Mouse (Mus musculus) skeletal muscle tissue, adult 2 months (tissue): Measurements from ENCODE around the gene Cdyl.

Experiments used
- DNase-seq: peaks from one replicate; pipeline ENCODE4 v3.0.0-alpha.2; 2012; ENCODE audit warnings: low read depth, low spot score

Cdyl gene

DNA sequence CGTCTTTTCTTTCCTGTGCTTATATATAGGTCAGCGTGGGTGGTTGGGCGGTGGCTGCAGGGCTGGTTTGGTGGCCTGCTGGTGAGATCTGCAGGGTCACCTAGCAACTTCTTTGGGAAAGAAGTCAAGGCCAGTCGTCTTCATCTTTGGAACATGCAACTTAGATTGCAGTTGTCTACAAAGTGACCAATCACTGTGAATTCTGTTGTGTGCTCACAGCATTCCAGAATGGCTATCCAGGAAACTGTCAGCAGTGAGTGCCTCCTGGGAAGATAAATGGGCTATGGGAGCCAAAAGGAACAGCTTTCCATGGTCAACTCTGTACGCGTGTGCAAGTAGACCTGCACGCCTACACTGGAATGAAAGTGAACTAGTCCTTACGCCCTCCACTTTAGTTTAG lies 26.6 kb downstream of the Cdyl start:
- DNase-seq = no peak

DNA sequence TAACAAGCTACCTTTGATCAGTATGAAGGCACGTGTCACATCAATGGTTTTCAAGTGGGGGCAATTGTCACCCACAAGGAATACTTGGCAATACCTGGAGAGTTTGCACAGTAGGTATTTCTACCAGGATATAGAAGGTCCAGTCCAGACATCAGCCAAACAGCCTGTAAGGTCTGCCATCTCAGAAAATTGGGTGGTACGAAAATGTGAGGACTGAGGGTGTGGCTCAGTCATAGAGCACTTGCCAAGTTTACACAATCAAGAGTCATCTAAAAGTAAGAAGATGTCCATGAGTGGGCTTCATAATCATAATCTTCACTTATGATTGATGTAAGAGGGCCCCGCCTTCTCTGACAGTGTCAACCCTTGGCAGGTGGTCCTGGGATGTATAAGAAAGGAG lies 29.9 kb downstream of the Cdyl start:
- no peak for DNase-seq

DNA sequence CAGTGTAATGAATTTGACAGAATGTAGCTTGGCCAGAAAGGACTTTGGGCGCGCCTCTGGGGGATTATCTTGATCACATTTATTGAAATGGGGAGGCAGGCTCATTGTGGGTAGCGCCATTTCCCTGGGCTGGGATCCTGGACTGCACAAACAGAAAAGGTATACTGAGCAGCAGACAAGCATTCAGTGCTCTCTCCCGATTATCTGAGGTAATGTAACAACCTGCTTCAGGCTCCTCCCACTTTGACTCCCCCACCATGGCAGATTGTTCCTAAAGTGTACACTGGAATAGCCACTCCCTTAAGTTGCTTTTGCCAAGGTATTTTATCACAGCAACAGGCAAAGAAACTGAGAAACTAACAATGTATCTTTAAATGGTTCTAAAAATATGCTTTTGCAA lies 58.0 kb downstream of the Cdyl start:
- no peak for DNase-seq

DNA sequence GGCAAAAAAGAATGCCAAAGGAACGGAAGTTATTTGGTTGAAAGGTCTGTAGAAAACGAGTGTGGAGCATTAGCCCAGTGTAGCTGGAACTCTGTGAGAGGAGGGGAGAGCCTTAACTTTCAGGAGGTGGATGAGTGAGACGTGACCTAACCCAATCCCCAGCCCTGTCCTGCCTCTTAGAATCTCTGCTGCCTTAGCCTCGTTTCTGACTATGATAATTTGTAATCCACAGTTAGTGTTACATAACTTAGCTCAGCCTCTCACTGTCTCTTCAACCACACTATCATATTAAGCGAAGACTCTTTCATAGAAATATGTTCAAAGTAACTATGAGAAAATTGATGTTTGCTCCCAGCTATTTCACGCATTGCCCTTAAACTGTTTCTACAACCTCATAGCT lies 59.9 kb downstream of the Cdyl start:
- no peak for DNase-seq

DNA sequence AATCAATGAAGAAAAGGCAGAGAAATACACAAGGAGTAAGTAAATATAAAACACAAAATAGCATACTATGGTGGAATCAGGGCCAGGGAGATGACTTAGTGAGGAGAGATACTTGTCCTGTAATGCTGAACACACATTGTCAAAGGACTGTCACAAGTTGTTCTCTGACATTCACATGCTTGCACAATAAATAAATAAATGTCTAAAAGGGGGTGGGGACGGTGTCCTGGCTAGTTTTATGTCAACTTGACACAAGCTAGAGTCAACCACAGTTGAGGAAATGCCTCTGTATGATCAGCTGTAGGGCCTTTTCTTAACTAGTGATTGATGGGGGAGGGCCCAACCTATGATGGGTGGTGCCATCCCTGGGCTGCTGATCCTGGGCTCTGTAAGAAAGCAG lies 63.4 kb downstream of the Cdyl start:
- DNase-seq = no peak

DNA sequence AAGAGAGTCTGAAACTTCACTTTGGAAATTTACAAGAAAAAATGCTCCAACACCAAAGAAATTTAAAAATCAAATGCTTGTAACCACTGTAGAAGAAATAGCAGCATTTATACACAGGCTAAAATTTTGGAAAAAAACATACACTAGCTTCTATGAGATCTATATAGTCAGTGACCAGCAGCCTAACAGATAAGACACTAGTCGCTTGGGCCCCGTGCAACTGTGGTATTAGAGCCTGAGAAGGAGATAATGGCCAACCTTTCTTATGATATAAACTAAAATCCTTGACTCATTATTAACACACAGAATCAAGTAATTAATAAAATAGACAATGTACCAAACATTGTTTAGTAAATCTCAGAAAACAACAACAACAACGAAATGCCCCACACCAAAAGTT lies 66.4 kb downstream of the Cdyl start:
- DNase-seq = no peak

DNA sequence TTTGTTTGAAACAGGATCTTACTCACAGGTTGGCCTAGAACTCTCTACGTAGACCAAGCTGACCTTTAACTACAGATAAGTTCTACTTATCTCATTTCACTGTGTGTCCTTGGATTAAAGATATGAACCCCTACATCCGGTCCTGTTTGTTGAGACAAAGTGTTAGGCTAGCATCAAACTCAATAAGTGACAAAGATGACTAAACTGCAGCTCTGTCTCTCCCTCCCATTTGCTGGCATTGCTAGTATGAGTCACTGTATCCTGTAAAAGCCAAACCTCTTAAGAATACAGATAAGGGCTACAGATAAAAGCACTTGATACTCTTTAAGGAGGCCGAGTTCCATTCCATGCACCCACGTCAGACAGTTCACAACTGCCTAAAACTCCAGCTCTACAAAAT lies 72.5 kb downstream of the Cdyl start:
- DNase-seq = no peak

DNA sequence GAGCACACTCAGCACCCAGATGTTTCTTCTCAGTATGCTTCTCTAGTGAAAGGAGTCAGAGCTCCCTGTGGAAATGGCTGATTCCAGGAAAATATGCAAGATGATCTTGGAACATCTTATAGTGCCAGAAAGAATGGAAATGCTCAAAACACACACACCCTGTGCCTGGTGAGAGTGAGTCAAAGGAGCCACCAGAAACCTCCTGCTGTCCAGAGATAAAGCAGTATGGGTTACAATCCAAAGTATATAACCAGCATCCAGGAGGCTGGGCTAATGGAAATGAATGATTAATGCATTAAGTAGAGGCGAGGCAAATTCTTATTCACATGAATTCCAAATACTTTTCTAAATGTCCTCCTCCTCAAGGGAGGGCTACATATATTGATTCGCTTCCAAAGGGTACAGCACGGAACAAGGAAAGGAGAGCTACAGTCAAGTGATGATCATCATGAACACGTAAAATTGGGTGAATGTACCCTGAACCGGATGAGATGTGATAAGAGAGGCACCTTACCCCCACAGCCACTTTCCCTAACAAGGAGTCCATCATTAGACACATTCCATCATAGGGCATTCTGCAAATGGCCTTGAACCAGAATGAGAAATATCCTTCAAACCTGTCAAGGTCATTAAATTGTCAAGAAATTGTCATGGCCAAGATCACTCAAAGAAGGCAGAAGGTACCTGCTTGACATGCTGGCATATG lies 73.4 kb downstream of the Cdyl start:
- DNase-seq = no peak

DNA sequence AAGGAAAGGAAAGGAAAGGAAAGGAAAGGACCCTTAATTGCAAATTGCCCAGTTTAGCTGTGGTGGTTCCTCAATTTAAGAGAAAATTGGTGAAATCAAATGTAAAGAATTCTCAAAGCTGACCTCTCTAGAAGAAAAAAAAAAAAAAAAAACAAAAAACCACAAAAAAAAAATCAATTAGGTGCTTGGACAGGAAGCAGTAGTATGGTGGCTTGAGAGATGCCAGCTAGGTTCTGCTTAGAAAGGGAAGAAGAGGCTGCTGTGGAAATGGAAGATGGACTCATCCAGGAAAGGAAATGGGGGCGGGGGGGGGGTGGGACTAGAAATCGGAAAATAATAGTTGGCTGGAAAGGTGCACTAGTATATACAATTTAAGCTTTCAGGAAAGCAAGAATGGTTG lies 77.9 kb downstream of the Cdyl start:
- no peak for DNase-seq

DNA sequence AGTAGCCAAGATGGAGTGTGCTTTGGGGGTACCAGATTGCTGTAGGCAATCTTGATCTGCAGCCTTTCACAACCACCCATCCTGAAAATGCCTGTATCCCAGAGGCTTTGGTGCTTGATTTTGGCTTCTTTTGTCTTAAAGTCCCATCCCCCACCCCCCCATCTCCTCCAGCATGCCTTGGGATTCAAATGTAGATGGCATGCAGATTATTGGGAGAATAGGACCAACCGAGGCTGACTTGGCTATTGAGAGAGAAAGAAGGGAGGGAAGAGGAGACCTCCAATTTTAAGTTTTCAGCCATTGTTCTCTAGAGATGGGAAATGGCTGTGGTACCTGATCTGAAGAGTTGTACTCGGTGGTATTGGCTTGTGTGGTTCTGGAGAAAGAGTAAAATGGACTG lies 78.6 kb downstream of the Cdyl start:
- DNase-seq = no peak

DNA sequence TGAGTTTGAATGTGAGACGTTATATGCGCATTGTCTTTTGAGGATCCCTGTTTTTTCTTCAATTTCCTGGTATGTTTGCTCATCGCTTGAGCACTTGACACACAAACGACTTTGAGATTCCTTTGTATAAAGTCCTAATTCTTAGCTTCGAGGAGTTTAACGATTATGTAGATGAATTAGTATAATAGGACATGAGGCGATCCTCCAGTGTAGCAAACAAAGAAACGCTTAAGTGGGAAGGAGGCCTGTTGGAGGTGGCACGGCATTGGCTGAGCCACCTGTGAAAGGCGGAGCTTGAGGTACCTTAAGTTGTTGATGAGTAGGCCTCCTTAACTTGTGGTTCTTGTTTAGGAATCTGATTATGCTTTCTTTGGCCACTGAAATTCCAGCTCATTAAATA lies 79.8 kb downstream of the Cdyl start:
- no peak for DNase-seq

DNA sequence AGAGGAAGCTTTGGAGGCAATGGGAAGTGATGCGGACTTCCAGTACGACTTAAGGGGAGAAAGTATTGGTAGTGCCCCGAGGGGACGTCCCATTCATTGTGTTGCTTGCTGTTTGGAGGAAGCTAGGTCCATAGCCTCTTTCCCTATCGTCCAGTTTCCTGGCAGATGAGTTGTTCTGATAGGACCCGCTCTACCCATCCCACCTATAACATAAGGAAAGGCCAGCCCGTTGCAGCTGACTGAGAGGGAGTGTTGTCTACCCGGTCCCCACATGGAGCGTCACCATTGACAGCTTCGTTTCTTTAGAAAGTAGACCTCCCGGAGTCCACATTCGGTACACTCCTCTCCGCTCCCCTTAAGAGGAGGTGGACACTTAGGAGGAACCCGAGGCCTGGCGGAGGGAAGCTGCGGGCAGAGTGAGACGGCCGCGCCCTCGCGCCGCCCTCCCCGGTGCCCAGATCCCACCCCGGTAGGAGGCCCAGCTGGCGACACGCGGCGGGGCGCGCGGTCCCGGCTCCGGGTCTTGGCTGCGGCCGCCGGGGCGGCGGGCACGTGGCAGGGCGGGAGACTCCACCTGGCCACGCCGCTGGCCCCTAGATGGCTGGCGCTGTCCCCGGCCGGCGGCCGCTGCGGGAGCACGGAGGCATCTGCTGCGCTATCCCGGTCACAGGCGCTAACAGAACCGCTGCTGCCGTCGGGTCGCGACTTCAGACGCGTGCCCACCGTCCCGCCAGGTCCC lies 80.8 kb downstream of the Cdyl start:
- peak; percentile 73 for DNase-seq

DNA sequence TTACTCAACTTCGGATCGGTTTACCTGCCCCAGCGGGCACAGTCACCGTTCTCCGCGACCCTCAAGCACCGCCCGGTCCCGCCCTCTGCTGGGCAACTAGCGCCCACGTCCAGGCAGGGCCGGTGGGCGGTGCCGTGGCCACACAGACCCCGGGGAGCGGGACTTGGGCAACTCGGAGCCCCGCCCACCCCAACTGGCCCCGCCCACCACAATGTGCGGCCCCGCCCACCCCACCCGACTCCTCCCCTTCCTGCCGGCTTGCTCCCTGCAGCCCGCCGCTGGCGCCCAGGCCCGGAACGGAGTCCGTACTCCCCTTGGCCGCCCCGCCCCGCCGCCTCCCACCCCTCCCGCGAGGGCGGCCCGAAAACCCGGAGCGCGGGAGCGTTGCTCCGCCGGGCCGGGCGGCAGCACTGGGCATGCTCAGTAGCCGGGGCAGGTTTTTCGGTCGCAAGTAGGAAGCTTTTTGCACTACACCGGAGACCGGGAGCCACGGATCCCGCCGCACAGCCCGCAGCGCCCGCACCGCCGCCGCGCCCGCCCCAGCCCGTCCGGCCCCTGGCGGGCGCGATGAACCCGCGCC lies 81.5 kb downstream of the Cdyl start:
- DNase-seq = peak; percentile 91

DNA sequence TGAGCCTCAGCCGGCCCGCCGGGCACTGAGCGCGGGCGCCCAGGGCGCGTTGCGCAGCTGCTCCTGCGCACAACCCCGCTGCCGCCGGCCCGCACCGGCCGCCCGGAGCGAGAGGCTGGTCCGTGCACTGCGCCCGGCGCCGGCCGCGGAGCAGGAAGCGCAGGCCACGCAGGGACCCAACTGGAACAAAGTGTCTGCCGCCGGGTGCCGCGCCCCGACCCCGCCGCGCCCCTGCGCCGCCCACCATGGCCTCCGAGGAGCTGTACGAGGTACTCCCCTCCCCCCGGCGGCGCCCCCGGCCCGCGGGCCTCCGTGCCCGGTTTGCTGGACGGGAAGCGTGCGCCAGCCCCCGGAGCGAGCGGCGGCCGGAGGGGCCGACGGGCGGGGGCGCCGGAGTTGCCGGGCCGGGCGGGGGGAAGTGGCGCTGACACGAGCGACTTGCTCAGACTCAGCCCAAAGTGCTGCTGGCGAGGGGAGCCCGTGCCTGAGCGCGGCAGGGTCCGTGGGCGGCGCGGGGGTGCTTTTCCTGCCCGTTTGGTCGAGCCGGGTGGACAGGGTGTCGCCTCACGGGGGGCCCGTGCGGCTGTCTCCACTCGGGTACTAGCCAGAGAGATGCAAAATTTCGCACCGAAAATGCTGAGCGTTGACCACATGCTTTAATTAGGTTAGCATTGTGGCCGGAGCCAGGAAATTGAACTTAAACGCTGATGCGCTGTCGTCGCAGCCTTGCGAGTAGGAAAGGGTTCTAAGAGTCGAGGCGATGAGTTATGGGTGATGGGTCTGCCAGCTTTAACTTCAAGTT lies 82.2 kb downstream of the Cdyl start:
- peak; percentile 18 for DNase-seq

DNA sequence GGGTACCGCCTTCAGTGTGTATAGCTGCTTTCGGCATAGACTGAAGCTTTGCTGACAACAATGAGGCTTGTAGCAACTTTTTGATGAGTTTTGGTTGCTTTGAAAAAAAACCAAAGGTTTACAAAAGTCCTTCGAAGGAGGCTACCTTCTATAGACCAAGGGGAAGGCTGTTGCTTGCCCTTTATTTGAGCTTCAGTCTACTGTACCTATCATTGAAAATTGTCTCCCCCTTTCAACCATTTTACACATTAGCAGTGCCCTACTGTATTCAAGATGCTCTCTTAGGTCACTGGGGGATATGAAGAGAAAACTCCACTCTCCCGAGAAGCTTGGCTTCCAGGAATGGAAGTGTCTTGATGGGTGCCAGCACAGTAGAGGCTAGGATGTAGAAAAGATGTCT lies 83.1 kb downstream of the Cdyl start:
- DNase-seq = no peak

DNA sequence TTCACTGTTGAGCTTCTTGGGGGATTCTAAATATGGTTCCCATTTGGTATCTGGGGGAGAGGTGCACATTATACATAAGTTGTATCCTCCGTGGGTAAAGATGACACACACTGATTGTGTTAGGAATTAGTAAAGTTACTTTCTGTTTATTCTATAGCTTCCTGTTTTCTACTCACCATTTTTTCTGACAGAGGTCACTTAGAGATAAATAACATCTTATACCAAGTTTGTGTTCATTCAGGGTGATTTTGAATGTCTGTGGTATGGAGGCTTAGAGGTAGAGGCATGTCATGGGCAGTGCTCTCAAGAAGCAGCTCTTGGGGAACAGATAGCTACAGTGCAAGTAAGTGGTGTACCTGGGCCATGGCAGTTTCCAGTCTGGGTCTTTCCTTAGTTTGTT lies 83.6 kb downstream of the Cdyl start:
- no peak for DNase-seq

DNA sequence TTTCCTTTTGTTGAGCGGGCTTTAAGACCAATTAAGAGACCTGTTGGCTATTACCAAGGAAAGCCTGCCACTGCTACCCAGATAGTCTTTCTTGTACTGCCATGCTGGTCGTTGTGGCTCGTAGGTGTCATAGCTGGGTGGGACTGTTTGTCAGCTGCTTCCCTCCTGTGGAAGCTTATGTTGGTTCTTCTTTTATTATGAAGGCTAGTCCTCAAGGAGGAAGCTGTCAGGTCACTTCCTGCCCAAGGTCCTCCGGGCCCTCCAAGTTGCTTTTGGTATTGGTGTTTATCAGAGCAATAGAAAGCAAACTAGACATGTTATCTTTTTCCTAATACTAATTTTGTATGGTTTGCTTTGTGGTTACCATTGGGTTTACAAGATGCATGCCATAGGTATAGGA lies 89.6 kb downstream of the Cdyl start:
- DNase-seq = no peak

DNA sequence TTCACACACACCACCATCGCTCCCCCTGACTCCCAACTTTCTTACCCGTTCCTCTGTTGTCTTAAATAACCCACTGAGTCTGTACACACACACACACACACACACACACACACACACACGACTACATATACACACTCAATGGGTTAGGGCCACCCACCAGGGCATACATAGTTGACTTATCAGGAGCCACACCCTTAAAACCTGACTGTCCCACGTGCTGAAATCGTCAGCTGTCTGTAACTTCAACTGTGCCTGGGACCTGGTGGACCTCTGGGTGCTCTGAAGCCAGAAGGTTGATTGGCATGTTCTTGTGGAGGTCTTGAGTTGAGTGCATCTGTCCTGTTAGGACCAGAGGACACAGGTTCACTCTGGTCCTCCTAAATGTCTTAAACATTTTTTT lies 90.0 kb downstream of the Cdyl start:
- no peak for DNase-seq

DNA sequence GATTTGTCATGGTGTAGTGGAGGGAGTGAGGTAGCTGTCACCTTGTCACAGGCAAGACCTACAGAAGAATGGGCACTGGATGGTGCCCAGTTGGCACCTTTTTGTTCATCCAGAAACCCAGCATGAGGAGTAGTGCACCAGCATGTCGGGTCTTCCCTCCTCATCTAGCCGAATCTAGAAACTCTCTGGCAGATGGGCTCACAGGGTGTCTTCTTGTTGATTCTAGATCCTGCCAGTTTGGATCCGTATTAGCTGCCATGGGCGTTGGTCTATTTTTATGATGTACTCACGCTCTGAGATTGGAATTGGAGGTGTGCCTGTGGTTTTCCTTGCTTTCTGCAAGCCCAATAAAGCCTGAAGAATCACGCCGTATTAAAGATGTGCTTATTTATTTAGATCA lies 92.4 kb downstream of the Cdyl start:
- DNase-seq = no peak

DNA sequence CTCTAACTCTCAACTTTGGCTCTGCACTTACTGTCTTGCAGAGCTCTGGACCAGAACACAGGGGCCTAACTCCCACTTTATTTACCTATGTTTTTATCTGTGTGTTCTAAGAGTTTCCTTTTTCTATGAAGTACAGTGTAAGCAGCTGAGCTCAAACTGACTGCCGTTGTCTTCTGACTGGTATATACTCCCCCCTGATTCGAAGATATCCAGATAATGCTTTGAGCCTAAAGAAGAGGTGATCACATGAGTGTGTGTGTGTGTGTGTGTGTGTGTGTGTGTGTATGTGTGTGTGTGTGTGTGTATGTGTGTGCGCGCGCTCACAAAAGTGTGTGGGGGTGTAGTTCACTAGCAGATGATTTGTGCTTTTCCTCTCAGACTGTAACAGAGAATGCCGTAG lies 95.4 kb downstream of the Cdyl start:
- no peak for DNase-seq

DNA sequence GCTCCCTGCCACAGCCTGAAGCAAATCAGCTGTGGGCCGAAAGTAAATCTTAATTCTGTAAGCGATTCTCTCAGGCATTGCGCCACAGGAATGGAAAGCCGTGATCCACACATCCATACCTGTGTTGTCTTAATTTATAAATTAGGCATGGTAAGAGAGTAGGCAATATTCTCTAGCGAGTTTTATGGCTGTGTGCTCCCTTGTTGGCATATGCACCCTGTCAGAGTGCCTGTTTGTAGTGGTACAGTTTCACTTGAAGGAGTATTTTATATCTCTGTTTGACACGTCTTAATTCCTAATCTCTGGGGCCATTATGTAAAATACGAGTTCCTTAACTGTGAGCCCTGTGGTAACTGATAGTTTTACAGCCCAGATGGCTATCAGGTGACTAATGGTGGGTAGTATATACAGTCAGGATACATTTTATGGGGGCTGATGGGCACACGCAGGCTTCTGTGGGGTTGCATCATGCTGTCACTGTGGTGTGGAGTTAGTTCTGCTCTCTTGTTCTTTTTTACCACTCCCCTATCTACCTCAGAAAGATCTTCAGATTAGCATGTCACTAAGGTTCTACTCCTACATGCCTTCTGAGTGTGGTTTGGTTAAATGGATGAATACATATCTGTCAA lies 96.1 kb downstream of the Cdyl start:
- no peak for DNase-seq
